Comparison of ENCODE assay signal across 25 mouse cellular contexts in the genomic region with DNA sequence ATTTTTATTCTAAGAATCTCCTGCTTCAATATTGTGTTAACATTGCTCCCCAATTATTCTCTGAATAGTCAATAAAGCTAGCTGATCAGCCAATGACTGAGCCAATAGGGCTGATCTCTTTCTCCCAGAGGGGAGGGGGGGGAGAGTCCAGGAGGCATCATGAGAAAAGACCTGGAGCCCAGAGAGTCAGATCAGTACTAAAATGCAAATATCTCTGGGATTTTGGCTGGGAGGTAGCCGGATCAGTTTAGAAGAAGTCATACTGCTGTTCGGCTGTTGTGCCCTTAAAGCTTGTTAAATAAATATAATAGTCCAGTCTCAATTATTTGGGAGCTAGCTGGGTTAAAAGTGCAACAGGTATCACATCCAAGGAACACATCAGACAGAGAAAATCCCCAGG.
"Had no signal": no experiment of that assay in that cellular context is flagged by ENCODE, and none has a peak within 500 bp of the region (broad histone marks: within the 10 kb centered on the region; RNA-seq: fewer than 3 reads in every experiment).

No protein-coding gene starts in this region.

- DNase-seq: heart, postnatal 10 days; heart, postnatal 14 days; heart, postnatal 36 days; heart, postnatal 4 days; kidney, adult 11 months; kidney, adult 18-20 months; kidney, postnatal 10 days; kidney, postnatal 4 days; layer of hippocampus, adult 9-11 months; layer of hippocampus, postnatal 36 days had no signal

- H3K27ac ChIP-seq: heart, embryonic 13.5 days; heart, embryonic 15.5 days; hindbrain, embryonic 10.5 days; hindbrain, embryonic 12.5 days; hindbrain, embryonic 13.5 days; hindbrain, embryonic 14.5 days; hindbrain, embryonic 15.5 days; hindbrain, postnatal 0 days; intestine, embryonic 15.5 days; kidney, embryonic 15.5 days; kidney, postnatal 0 days; layer of hippocampus, adult 2 months; left cerebral cortex, adult 2 months had no signal

- H3K4me3 ChIP-seq: heart, embryonic 12.5 days; heart, embryonic 13.5 days; heart, embryonic 15.5 days; hindbrain, embryonic 10.5 days; hindbrain, embryonic 12.5 days; hindbrain, embryonic 13.5 days; hindbrain, embryonic 15.5 days; intestine, embryonic 15.5 days; kidney, embryonic 15.5 days; layer of hippocampus, adult 2 months; left cerebral cortex, adult 2 months had no signal

- H3K9ac ChIP-seq: heart, embryonic 12.5 days; heart, embryonic 13.5 days; heart, embryonic 15.5 days; hindbrain, embryonic 12.5 days; hindbrain, embryonic 13.5 days; hindbrain, embryonic 14.5 days; hindbrain, embryonic 15.5 days; intestine, embryonic 15.5 days; kidney, embryonic 15.5 days had no signal

- H3K9me3 ChIP-seq: heart, embryonic 12.5 days; heart, embryonic 13.5 days; heart, embryonic 15.5 days; hindbrain, embryonic 10.5 days; hindbrain, embryonic 12.5 days; hindbrain, embryonic 13.5 days; hindbrain, embryonic 15.5 days; intestine, embryonic 15.5 days; kidney, embryonic 15.5 days had no signal

- H3K36me3 ChIP-seq: heart, embryonic 15.5 days; hindbrain, embryonic 12.5 days; hindbrain, embryonic 13.5 days; hindbrain, embryonic 15.5 days; intestine, embryonic 15.5 days had no signal

- H3K27me3 ChIP-seq: heart, embryonic 12.5 days; heart, embryonic 13.5 days; heart, embryonic 15.5 days; hindbrain, embryonic 12.5 days; hindbrain, embryonic 13.5 days; hindbrain, embryonic 15.5 days; intestine, embryonic 15.5 days; kidney, embryonic 15.5 days had no signal

- H3K4me2 ChIP-seq: heart, embryonic 11.5 days; heart, embryonic 12.5 days; heart, embryonic 13.5 days; heart, embryonic 15.5 days; hindbrain, embryonic 12.5 days; hindbrain, embryonic 13.5 days; hindbrain, embryonic 14.5 days; hindbrain, embryonic 15.5 days; intestine, embryonic 15.5 days; kidney, embryonic 15.5 days had no signal
